Mouse (Mus musculus): Measurements from ENCODE around the gene Rbl2.

- TF ChIP-seq EP300 (IDR thresholded peaks at IDR 0.05) (no peak), CTCF (IDR thresholded peaks at IDR 0.05) (no peak)
These were observed 65.7 kb downstream of the Rbl2 start for GRCm38 (mm10) chr8:91135308-91136181.
